Mouse (Mus musculus): ENCODE results near the gene Dlgap1.
"Not testable (repeated sequence)": the region's sequence is repeated elsewhere in the genome, so short reads cannot be mapped to it uniquely, and the experiment has no call there.

Gene Dlgap1

DNA sequence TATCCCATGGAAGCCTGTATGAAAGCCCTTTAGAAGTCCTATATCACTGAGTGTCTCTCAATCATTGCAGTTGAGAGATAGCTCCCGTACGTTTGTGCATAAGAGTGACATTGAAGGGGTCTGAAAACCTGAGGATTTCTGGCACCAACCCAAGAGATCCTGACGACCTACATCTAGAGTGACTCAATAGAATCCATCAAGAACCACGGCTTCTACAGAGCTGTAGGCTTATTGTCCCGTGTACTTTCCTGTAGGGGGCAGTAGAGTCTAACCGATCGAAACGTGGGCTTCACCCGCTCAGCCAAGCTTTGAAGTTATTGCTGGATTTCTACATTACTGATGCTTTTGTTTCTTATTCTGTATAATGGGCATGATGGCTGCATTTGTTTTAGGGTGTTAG, 558.2 kb downstream of the Dlgap1 start:
- DNase-seq (ENCODE audit: low spot score in 2 of 2), result no peak

- no peak for DNase-seq (ENCODE audit: low spot score in 2 of 2)
These were observed 559.6 kb downstream of the Dlgap1 start for GRCm38 (mm10) chr17:70528196-70529187.

- DNase-seq (ENCODE audit: low spot score in 2 of 2), result no peak
These were observed 565.4 kb downstream of the Dlgap1 start for GRCm38 (mm10) chr17:70534321-70534720.

DNA sequence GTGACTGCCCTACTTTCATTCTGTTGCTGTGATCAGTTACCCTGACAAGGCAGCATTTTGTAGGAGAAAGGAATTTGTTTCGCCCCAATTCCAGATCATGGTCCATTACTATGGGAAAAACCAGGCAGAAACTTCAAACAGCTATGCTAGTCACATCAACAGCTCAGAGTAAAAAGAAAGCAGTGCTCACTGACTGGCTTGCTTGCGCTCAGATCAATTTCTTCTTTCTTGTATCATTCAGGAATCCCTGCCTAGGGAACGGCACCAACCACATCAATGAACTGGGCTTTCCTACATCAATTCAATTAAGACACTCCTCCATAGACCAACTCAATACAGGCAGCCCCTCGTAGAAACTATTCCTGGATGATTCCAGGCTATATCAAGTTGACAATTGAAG, 572.9 kb downstream of the Dlgap1 start:
- DNase-seq (ENCODE audit: low spot score in 2 of 2), result no peak

DNA sequence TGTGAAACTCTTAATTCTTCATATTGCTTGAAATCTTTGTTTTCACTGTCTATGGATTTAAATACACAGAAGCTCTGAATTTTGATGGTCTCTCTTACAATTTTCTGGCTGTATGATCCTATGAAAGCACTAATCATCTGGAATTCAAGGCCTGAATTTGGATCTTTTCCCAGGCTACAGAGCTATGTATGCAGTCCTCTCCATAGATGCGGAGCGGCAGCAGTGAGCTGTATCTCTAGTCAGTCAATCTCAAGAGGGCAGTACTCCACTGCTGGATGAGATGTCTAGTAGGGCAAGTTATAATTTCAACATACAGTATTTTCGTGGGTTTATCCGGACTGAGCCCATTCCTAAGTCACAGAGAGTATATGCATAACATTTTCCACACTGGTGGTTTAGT, 581.9 kb downstream of the Dlgap1 start:
- DNase-seq (ENCODE audit: low spot score in 2 of 2), result no peak

GRCm38 (mm10) chr17:70561547-70561946, 592.7 kb downstream of the Dlgap1 start:
- no peak for DNase-seq (ENCODE audit: low spot score in 2 of 2)

GRCm38 (mm10) chr17:70570848-70571247, 602.0 kb downstream of the Dlgap1 start:
- no peak for DNase-seq (ENCODE audit: low spot score in 2 of 2)

GRCm38 (mm10) chr17:70583042-70583441, 614.2 kb downstream of the Dlgap1 start:
- DNase-seq (ENCODE audit: low spot score in 2 of 2), result no peak

GRCm38 (mm10) chr17:70586735-70587425, 618.0 kb downstream of the Dlgap1 start:
- no peak for DNase-seq (ENCODE audit: low spot score in 2 of 2)

DNA sequence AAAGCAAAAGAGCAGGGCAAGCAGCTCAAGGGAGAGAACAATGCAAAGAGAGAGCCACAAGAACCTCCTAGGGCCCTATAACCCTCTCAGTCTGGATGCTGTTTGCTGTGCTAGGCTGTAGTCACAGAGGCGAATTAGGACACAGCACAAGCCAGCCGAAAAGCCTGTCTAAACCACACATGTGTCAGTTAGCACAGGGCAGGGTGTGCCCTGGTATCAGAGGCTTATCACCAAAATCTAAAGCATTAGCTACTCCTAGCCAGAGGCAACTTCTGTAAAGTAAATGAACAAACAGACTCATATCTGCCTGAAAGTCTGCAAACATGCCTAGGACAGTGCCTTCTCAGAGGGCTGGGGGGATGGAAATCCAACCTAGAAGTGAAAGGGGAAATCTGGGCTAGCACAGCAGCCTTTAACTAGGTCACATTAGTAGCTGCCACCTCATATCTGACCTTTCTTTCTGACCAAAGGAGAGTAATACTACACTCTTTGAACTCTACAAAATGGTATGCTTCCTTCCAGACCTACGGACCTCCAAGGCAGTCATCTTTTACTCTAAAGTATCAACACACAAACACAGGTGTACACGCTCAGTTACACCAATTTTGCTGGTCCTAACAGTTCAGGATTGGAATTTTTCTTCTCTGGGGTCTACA, 619.2 kb downstream of the Dlgap1 start:
- not testable (repeated sequence) for DNase-seq (ENCODE audit: low spot score in 2 of 2)

- DNase-seq (ENCODE audit: low spot score in 2 of 2), result no peak
These were observed 619.8 kb downstream of the Dlgap1 start for GRCm38 (mm10) chr17:70588691-70589090.

DNA sequence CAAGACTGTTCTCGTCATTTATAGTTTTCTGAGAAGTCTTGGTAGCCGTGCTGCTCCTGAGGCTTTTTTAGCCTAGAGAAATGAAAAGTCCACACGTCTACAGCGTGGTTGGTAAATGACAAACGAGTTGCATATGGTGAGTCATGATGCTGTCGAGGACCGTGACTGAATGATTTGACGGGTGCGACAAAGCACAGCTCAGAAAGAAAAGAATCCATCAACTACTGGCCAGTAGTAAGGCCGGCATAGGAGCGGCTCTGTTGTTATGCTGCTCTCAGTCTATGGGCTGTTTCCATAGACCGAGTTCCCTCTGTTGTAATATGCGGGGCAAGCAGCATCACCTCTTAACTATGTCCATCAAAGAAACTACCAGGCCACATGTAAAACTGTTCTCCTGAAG, 620.3 kb downstream of the Dlgap1 start:
- no peak for DNase-seq (ENCODE audit: low spot score in 2 of 2)

GRCm38 (mm10) chr17:70590506-70590905, 621.6 kb downstream of the Dlgap1 start:
- no peak for DNase-seq (ENCODE audit: low spot score in 2 of 2)

DNA sequence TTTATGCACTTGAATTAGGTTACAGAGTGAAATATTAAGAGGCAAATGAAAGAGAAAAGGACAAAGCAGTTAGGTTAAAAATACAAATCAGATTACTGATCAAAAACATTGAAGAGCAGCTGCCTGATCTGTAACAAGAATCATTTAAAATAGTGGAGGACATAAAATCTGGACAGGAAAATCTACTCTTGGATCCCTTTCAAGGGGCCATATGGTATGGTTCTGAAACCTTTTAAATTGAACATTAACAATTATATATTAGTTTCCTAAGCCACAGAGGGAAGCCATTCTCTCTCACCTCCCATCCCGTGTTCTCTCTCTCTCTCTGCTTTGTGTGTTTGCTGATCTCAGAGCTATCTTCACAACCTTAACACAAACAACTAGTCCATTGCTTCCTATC, 625.4 kb downstream of the Dlgap1 start:
- no peak for DNase-seq (ENCODE audit: low spot score in 2 of 2)

- no peak for DNase-seq (ENCODE audit: low spot score in 2 of 2)
These were observed 627.5 kb downstream of the Dlgap1 start for GRCm38 (mm10) chr17:70596326-70596725.

DNA sequence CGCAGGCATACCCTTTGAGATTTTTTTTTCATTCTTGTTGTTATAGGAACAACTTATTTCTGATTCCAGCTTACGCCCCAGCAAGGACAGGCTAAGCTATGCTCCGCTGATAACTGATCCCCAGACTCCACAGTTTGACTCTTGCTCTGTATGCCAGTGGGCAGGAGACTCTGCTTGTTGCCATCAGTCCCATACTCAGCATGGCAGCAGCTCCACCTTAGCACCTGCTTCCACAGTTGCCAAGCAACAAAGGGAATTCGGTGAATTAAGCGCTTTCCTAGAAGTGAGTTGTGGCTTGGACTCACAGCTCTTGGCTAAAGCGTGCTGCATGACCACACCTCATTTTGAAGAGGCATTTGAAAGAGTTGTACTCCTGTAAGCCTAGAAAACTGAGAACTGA, 631.6 kb downstream of the Dlgap1 start:
- DNase-seq (ENCODE audit: low spot score in 2 of 2), result no peak

- no peak for DNase-seq (ENCODE audit: low spot score in 2 of 2)
These were observed 633.2 kb downstream of the Dlgap1 start for GRCm38 (mm10) chr17:70602051-70602450.

DNA sequence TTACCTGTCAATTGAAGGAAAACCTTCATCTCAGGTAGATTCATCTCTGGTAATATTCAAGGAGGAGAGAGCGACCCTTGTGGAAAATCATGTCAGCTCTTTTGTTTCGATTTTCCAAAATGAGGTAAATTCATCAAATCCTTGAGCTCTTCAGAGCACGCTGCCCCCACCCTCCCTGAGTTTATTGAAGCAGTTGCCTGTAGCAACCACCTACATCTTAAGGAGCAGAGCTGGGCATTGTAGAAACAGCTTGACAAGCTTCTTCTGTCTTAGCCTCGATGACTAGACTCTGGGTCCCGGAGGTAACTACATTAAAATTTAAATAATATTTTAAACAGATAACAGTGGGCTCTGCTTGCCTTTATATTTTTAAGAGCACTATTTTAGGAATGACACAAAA, 636.8 kb downstream of the Dlgap1 start:
- no peak for DNase-seq (ENCODE audit: low spot score in 2 of 2)

DNA sequence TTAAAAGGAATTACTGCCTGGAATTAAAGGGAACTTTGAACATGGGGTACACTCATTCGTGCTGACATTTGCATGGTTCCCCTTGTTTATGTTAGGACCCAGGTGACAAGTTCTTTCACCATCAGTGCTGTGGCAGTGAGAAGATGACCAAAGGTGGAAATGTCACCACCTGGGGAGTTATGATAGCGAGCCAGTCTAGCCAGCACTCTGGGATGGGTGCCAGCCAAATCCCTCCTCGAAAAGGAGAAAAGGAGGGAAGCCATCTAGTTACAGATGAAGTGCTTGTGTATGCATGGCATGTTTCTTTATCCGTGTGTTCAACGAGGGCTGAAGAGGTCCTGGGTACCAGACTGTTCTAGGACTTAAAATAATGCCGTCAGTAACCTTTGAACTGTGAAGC, 643.3 kb downstream of the Dlgap1 start:
- no peak for DNase-seq (ENCODE audit: low spot score in 2 of 2)

GRCm38 (mm10) chr17:70613897-70614296, 645.0 kb downstream of the Dlgap1 start:
- DNase-seq (ENCODE audit: low spot score in 2 of 2), result no peak

GRCm38 (mm10) chr17:70614407-70615060, 645.7 kb downstream of the Dlgap1 start:
- DNase-seq (ENCODE audit: low spot score in 2 of 2), result no peak

DNA sequence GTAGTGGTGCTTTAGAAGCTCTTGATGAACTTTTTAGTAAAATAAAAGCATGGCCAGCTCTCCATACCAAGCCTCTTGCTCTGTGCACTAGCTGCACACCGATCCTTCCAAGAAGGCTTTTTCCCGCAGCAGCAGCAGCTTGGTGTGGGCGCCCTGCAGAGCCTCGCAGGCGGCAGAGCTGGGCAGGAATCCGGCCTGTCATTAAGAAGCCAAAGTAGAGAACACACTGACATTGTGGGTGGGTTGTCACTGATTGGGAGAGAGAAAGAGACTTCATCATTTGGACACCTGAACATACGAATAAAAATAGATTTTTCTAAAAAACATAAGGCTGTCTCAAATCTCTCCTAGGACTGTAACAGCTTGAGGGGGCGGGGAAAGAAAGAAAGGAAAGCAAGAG, 653.6 kb downstream of the Dlgap1 start:
- no peak for DNase-seq (ENCODE audit: low spot score in 2 of 2)
